Mouse (Mus musculus): ENCODE results near the gene Kcnq4.

DNA sequence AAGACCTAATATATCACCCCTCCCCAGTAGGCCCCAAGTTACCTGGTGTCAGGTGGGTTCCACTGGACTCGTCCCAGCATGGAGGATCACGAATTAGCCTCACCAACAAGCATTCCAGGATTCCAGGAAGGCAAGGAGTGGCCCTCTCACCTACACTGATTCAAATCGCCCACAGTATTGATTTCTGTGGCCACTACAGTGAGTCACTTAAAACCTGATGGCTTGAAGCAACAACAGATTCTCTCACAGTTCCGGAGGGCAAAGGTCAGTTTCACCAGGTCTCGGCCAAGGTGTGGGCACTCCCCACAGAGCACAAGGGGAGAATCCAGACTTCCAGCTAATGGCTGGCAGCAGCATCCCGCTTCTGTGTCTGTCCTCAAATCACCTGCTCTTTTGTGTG, 59.1 kb downstream of the Kcnq4 start:
- TF ChIP-seq CTCF (conservative IDR thresholded peaks at IDR 0.05; ENCODE audit: insufficient read depth, insufficient read length, low read depth, low read length) = no peak
- TF ChIP-seq POLR2A (IDR thresholded peaks at IDR 0.05; ENCODE audit: low read depth, low read length) = no peak
